Mouse (Mus musculus): ENCODE data around the gene Gm20822. TPM values are rescaled to one million over a fixed set of nuclear protein-coding genes. Genes with fewer than 3 reads are reported as not detected.
"Not testable (repeated sequence)": the region's sequence is repeated elsewhere in the genome, so short reads cannot be mapped to it uniquely, and the experiment has no call there.

Gene Gm20822
- not detected in 2 replicates for polyA plus RNA-seq (2015; fragmentation: Nextera tagmentation; extraction: Ambion mirVana)

DNA sequence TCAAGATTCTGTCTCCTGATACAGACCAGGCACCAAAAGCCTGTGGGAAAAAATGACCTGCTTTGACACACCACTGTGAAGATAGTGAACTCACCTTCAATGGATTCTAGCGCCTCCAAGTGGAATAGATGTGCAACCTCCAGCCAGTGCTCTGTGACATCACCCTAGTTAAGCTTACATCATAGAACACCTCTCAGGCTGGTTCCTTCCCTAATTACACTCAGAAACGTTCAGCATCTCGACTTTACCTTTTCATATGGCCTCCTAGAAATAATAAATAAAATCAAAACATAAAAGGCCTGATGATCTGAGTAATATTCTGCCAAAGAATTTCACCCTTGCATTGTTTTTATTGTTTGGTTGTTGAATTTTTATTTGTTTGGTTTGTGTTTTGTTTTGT, at the start of gene Gm20822:
TSS of gene Gm20822 (minus strand) at position 101 of the 400 bp plus-strand sequence.
- not testable (repeated sequence) for H3K4me2 ChIP-seq; H3K4me3 ChIP-seq; H3K9me3 ChIP-seq; H3K9ac ChIP-seq; H3K27me3 ChIP-seq (replicated peaks); H3K4me1 ChIP-seq; ATAC-seq (replicated peaks); H3K36me3 ChIP-seq (replicated peaks); H3K27ac ChIP-seq
- no CpG with 5 or more reads among the region's 3 CpGs for WGBS
